Comparison of ENCODE assay signal across 7 mouse cellular contexts in the genomic region with DNA sequence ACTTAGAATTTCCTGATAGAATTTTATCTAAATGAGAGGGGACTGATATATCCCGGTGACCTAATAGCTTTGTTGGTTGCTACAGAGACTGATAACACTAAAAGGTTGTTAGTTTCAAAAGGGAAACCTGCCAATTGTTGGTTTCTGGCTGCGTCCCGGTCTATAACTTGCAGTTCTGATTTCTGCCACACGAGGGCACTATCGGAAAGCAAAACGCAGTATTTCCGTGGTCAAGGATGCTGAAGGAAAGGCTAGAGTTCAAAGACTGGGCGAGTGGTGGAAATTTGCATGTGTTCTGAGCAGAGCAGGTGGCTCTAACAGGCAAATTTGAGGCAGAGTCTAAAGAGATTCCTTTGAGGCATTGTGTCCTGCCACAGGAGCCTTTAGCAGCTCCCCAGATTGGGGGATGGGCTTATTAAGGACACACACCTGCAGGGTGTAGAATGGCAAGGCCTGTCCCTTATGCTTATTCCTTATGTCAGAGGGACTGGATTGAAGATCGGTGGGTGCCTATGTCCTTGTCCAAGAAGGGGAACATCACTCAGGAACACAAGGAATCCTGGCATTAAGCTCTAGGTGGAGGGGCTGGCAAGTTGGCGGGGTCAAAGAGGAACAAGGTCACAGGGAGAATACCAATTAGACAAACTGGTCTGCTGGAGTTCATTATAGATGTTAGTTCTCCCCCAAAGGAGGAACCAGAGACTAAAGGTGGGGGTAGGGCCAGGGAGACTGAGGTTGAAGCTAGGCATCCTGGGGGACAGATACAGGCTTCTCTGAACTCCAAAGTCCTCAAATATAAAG. TPM values are rescaled to one million over a fixed set of nuclear protein-coding genes. Genes with fewer than 3 reads are reported as not detected.
DNase-seq lines count a peak whose midpoint lies in the region; ATAC-seq and TF ChIP-seq lines count a peak whose summit lies in the region.

No protein-coding gene starts in this region.

- H3K4me3 ChIP-seq in intestine, embryonic 15.5 days (replicated peaks): no peak overlapping the region
- H3K4me3 ChIP-seq in midbrain, postnatal 0 days (ENCODE audit: low read depth, low read length): no peak overlapping the region

- peaks cover 2% of the 10 kb centered on the region; the same call in 1 of the 2 replicates for H3K4me1 ChIP-seq in intestine, embryonic 15.5 days (replicated peaks)
- H3K4me1 ChIP-seq in midbrain, postnatal 0 days (ENCODE audit: insufficient read depth, low read length): no peaks in the 10 kb centered on the region

- peak; percentile 81 for DNase-seq in R1 (ENCODE audit: low read depth, low spot score)
- peak; percentile 72 to 85 for DNase-seq in cerebellum, adult 18-20 months
- peak; percentile 25 to 76 for DNase-seq in frontal cortex, postnatal 14 days (ENCODE audit: low spot score in 2 of 2)
- peak; percentile 76 for DNase-seq in left cerebral cortex, postnatal 25 days (ENCODE audit: low spot score in 2 of 2)
- peak; percentile 70 for DNase-seq in midbrain, postnatal 0 days (ENCODE audit: low spot score)
- DNase-seq in spleen, postnatal 10 days (ENCODE audit: low spot score in 2 of 2): peak; percentile 82 to 87

- peak; percentile 97 for TF ChIP-seq CTCF in midbrain, postnatal 0 days (IDR thresholded peaks at IDR 0.05)

- no peaks in the 10 kb centered on the region for H3K9me3 ChIP-seq in intestine, embryonic 15.5 days
- H3K9me3 ChIP-seq in midbrain, postnatal 0 days (ENCODE audit: low read length): no peaks in the 10 kb centered on the region

- intact Hi-C loops in left cerebral cortex, postnatal 25 days (cut with DNase I): loop anchor here (1.0 to 5.0 kb wide), 3 partner anchors 97 to 367 kb away; no protein-coding TSS in a partner anchor

- H3K36me3 ChIP-seq in intestine, embryonic 15.5 days: no peaks in the 10 kb centered on the region
- no peaks in the 10 kb centered on the region for H3K36me3 ChIP-seq in midbrain, postnatal 0 days (ENCODE audit: insufficient read depth, low read length)

- H3K4me2 ChIP-seq in intestine, embryonic 15.5 days (replicated peaks): no peak overlapping the region
- no peak overlapping the region for H3K4me2 ChIP-seq in midbrain, postnatal 0 days (ENCODE audit: low read depth, low read length, poor library complexity, severe bottlenecking)

- H3K27me3 ChIP-seq in intestine, embryonic 15.5 days (replicated peaks): no peaks in the 10 kb centered on the region
- H3K27me3 ChIP-seq in midbrain, postnatal 0 days (ENCODE audit: insufficient read depth, low read length): no peaks in the 10 kb centered on the region

- no peak overlapping the region for H3K27ac ChIP-seq in intestine, embryonic 15.5 days
- H3K27ac ChIP-seq in midbrain, postnatal 0 days (ENCODE audit: low read depth, low read length): no peak overlapping the region

- peak; percentile 55 for ATAC-seq in intestine, embryonic 15.5 days
- ATAC-seq in midbrain, postnatal 0 days (ENCODE audit: low FRiP score): no peak

- H3K9ac ChIP-seq in intestine, embryonic 15.5 days: no peak overlapping the region
- no peak overlapping the region for H3K9ac ChIP-seq in midbrain, postnatal 0 days (replicated peaks; ENCODE audit: low read length, poor library complexity, severe bottlenecking)

- 16% methylated on average over 10 of the region's 10 CpGs for WGBS in intestine, embryonic 15.5 days
- 14% methylated on average over 10 of the region's 10 CpGs for WGBS in midbrain, postnatal 0 days

RNA-seq across cellular contexts. Expression of a gene that starts 22.1 kb away (rescaled TPM):
- 46.3 and 60.7 TPM in 2 replicates for polyA plus RNA-seq in intestine, embryonic 15.5 days (2015; fragmentation: Nextera tagmentation; extraction: Ambion mirVana)
- 10 to 100 TPM; 18.7 to 20.9 TPM for total RNA-seq in left cerebral cortex, postnatal 25 days (2021)
- total RNA-seq in midbrain, postnatal 0 days (2014; rRNA removed): 2.5 and 3.5 TPM in 2 replicates
- 53.1 and 55.0 TPM in 2 replicates for polyA plus RNA-seq in midbrain, postnatal 0 days (2015; fragmentation: Nextera tagmentation; extraction: Ambion mirVana)
